Mouse (Mus musculus): ENCODE data around the gene Tac2. TPM values are rescaled to one million over a fixed set of nuclear protein-coding genes. Genes with fewer than 3 reads are reported as not detected.

The Tac2 gene
- 2.5 TPM for polyA plus RNA-seq (2014; fragmentation: Illumina TruSeq; extraction: RNeasy Lipid Tissue Mini Kit (QIAGEN cat#74804); ENCODE audit: low read depth, low replicate concordance)

GRCm38 (mm10) chr10:127724178-127724577, at the start of gene Tac2:
Gene Tac2, plus strand, starts transcription at chr10:127724478.

GRCm38 (mm10) chr10:127704766-127705220, 19.5 kb upstream of the Tac2 start, which contains the start of gene Myo1a:
Gene Myo1a, plus strand, starts transcription at chr10:127705170.

DNA sequence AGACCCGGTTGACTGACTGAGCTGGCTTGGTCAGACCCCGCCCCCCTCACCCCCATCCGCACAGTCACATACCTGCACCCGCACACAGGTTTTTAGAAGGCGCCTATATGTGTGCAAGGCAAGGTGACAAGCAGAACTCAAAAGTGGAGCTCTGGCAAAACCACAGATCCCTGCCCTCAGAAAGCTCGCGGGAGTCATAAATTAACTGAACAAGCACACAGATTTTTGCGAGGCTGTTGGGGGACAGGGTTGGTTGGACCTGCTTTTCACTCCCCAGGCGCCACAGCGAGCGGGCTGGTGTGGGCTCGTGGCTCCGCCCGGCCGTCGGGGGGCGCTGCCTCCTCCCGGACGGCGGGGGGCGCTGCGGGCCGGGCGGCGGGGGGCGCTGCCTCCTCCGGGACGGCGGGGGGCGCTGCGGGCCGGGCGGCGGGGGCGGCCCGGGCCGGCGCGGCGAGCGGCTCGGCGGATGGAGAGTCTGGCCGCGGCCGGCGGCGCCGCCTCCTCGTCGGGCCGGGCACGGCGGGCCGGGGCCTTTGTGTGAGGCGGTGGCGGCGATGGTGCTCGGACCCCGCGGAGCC, 14.9 kb downstream of the Tac2 start, which contains the start of gene Zbtb39:
Gene Zbtb39 (plus strand): TSS at position 456 of the 578 bp plus-strand sequence.

GRCm38 (mm10) chr10:127751548-127751947, 27.3 kb downstream of the Tac2 start, which contains the start of gene Gpr182:
Gene Gpr182, minus strand, starts transcription at chr10:127751732.

DNA sequence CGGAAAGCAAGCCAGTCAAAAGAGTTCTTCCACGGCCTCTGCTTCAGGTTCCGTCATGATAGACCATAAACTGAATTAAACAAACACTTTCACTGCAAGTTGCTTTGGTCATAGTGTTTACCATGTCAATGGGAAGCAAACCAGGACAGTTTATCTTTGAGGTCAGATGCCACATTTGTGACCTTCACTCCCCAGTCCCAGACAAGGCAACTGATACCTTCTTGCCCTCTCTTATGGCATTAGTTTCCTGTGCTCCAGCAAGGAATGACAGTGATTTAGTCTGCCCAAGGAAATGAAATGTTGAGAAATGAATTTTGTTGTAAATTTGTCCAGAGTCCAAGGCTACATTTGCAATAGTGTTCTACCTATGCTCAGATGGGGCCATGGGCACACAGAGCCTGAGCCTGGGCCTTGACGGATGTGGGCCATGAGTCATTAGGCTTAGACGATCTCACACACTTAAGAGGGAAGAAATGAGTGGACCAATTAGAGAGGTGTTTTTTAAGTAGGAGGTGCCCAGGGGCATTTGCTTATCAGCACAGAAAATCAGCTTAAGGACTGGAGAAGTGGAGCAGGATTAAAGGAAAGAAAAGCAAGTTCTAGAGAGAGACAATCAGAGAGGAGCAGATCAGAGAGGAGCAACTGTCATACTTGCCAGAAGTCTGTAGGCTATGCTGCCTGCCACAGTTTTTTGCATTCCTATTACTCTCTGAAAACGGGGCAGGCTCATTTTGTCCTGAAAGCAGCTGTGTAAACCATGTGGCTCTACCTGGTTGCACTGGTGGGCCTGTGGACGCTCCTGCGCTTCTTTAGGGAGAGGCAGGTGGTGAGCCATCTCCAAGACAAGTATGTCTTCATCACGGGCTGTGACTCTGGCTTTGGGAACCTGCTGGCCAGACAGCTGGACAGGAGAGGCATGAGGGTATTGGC, 35.2 kb downstream of the Tac2 start, which contains the start of the genes Rdh1 and Rdh16f1:
Gene Rdh1 (plus strand): TSS at position 541 of the 930 bp plus-strand sequence.
Gene Rdh16f1 (plus strand): TSS at position 607 of the 930 bp plus-strand sequence.

DNA sequence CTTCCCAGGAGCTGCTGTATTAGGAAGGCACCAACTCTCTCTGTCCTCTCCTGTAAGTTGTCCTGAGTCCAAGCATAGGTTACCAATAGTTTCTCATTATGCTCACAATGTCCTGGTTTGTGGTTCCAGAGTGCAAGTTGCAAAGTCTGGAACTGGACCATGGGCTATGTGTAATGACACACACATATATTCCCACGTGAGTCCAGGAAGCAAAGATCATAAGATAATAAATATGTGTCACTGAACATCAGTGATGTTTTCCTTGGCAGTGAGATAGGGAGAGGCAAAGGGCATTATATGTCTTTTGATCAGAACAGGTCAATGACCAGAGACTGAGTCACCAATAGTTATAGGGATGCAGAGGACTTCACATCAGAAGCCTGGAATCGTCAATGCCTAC, 51.7 kb downstream of the Tac2 start, which contains the start of gene Rdh9:
Gene Rdh9 (plus strand): TSS at position 376 of the 400 bp plus-strand sequence.

Other genes with a start within 250 kb of the Tac2 start
- gene Stac3, start 222.8 kb upstream of the Tac2 start, polyA plus RNA-seq (2014; fragmentation: Illumina TruSeq; extraction: RNeasy Lipid Tissue Mini Kit (QIAGEN cat#74804); ENCODE audit: low read depth, low replicate concordance): 2.2 TPM
- 10.1 TPM for gene Ndufa4l2, start 209.5 kb upstream of the Tac2 start, polyA plus RNA-seq (2014; fragmentation: Illumina TruSeq; extraction: RNeasy Lipid Tissue Mini Kit (QIAGEN cat#74804); ENCODE audit: low read depth, low replicate concordance)
- gene Shmt2, start 202.0 kb upstream of the Tac2 start, polyA plus RNA-seq (2014; fragmentation: Illumina TruSeq; extraction: RNeasy Lipid Tissue Mini Kit (QIAGEN cat#74804); ENCODE audit: low read depth, low replicate concordance): 75.6 TPM
- gene Nxph4, start 189.9 kb upstream of the Tac2 start, polyA plus RNA-seq (2014; fragmentation: Illumina TruSeq; extraction: RNeasy Lipid Tissue Mini Kit (QIAGEN cat#74804); ENCODE audit: low read depth, low replicate concordance): 23.4 TPM
- gene Lrp1, start 103.3 kb upstream of the Tac2 start, polyA plus RNA-seq (2014; fragmentation: Illumina TruSeq; extraction: RNeasy Lipid Tissue Mini Kit (QIAGEN cat#74804); ENCODE audit: low read depth, low replicate concordance): 188 TPM
- 62.2 TPM for gene Stat6, start 81.5 kb upstream of the Tac2 start, polyA plus RNA-seq (2014; fragmentation: Illumina TruSeq; extraction: RNeasy Lipid Tissue Mini Kit (QIAGEN cat#74804); ENCODE audit: low read depth, low replicate concordance)
- gene Nemp1, start 57.6 kb upstream of the Tac2 start, polyA plus RNA-seq (2014; fragmentation: Illumina TruSeq; extraction: RNeasy Lipid Tissue Mini Kit (QIAGEN cat#74804); ENCODE audit: low read depth, low replicate concordance): 9.3 TPM
- gene Nab2, start 55.9 kb upstream of the Tac2 start, polyA plus RNA-seq (2014; fragmentation: Illumina TruSeq; extraction: RNeasy Lipid Tissue Mini Kit (QIAGEN cat#74804); ENCODE audit: low read depth, low replicate concordance): 29.3 TPM
- gene Myo1a, start 19.3 kb upstream of the Tac2 start, polyA plus RNA-seq (2014; fragmentation: Illumina TruSeq; extraction: RNeasy Lipid Tissue Mini Kit (QIAGEN cat#74804); ENCODE audit: low read depth, low replicate concordance): 0.57 TPM
- gene Zbtb39, start 15.1 kb downstream of the Tac2 start, polyA plus RNA-seq (2014; fragmentation: Illumina TruSeq; extraction: RNeasy Lipid Tissue Mini Kit (QIAGEN cat#74804); ENCODE audit: low read depth, low replicate concordance): 8.4 TPM
- 2.6 TPM for gene Gpr182, start 27.3 kb downstream of the Tac2 start, polyA plus RNA-seq (2014; fragmentation: Illumina TruSeq; extraction: RNeasy Lipid Tissue Mini Kit (QIAGEN cat#74804); ENCODE audit: low read depth, low replicate concordance)
- gene Rdh1, start 35.2 kb downstream of the Tac2 start, polyA plus RNA-seq (2014; fragmentation: Illumina TruSeq; extraction: RNeasy Lipid Tissue Mini Kit (QIAGEN cat#74804); ENCODE audit: low read depth, low replicate concordance): 1.0 TPM
- gene Rdh16f1, start 35.3 kb downstream of the Tac2 start, polyA plus RNA-seq (2014; fragmentation: Illumina TruSeq; extraction: RNeasy Lipid Tissue Mini Kit (QIAGEN cat#74804); ENCODE audit: low read depth, low replicate concordance): 1.6 TPM
- gene Rdh9, start 51.9 kb downstream of the Tac2 start, polyA plus RNA-seq (2014; fragmentation: Illumina TruSeq; extraction: RNeasy Lipid Tissue Mini Kit (QIAGEN cat#74804); ENCODE audit: low read depth, low replicate concordance): not detected
- 5.6 TPM for gene Rdh16, start 76.7 kb downstream of the Tac2 start, polyA plus RNA-seq (2014; fragmentation: Illumina TruSeq; extraction: RNeasy Lipid Tissue Mini Kit (QIAGEN cat#74804); ENCODE audit: low read depth, low replicate concordance)
- gene Rdh19, start 125.5 kb downstream of the Tac2 start, polyA plus RNA-seq (2014; fragmentation: Illumina TruSeq; extraction: RNeasy Lipid Tissue Mini Kit (QIAGEN cat#74804); ENCODE audit: low read depth, low replicate concordance): not detected
- gene Rdh16f2, start 142.0 kb downstream of the Tac2 start, polyA plus RNA-seq (2014; fragmentation: Illumina TruSeq; extraction: RNeasy Lipid Tissue Mini Kit (QIAGEN cat#74804); ENCODE audit: low read depth, low replicate concordance): not detected
- gene Rdh7, start 164.3 kb downstream of the Tac2 start, polyA plus RNA-seq (2014; fragmentation: Illumina TruSeq; extraction: RNeasy Lipid Tissue Mini Kit (QIAGEN cat#74804); ENCODE audit: low read depth, low replicate concordance): 0.42 TPM
- gene Sdr9c7, start 174.0 kb downstream of the Tac2 start, polyA plus RNA-seq (2014; fragmentation: Illumina TruSeq; extraction: RNeasy Lipid Tissue Mini Kit (QIAGEN cat#74804); ENCODE audit: low read depth, low replicate concordance): not detected

Data from adipose tissue, adult 10 weeks (tissue).